Mouse (Mus musculus) liver, embryonic 16.5 days (tissue): ENCODE measurements at regions not wholly inside any gene's neighbourhood (a gene's known extent, or its start where the extent isn't known, plus 50 kb on each side); places are given as distances from the start of the nearest gene placed in this dataset.

Source experiments
- ATAC-seq: fragments of 200-750 bp; cut with Nextera tagmentation; 2 replicates; pipeline ENCODE4 v1.8.0; 2017; ENCODE audit warnings: low read depth, mild to moderate bottlenecking, moderate number of reproducible peaks, moderate library complexity
- H3K27ac ChIP-seq: fragments of 300-500 bp; sonication (generic); 2 replicates; pipeline ENCODE4 v1.5.1; 2014; ENCODE audit warnings: mild to moderate bottlenecking, low read length
- H3K27me3 ChIP-seq: fragments of 300-500 bp; sonication (generic); 2 replicates; pipeline ENCODE4 v1.6.1; 2014; ENCODE audit warnings: low read depth, low read length, mixed read lengths; ENCODE audit not compliant: control insufficient read depth, insufficient read depth
- H3K36me3 ChIP-seq: fragments of 300-500 bp; sonication (generic); 2 replicates; pipeline ENCODE4 v1.6.1; 2014; ENCODE audit warnings: mild to moderate bottlenecking; ENCODE audit not compliant: control insufficient read depth, insufficient read depth
- H3K4me1 ChIP-seq: fragments of 300-500 bp; sonication (generic); 2 replicates; pipeline ENCODE4 v1.6.1; 2014; ENCODE audit warnings: low read depth, low read length, mixed read lengths; ENCODE audit not compliant: control insufficient read depth
- H3K4me2 ChIP-seq: fragments of 300-500 bp; sonication (generic); 2 replicates; pipeline ENCODE4 v1.6.1; 2014; ENCODE audit warnings: low read depth, low read length, mixed read lengths
- H3K4me3 ChIP-seq: fragments of 300-500 bp; sonication (generic); 2 replicates; pipeline ENCODE4 v1.5.1; 2014; ENCODE audit warnings: low read depth, mild to moderate bottlenecking, low read length
- H3K9ac ChIP-seq: fragments of 300-500 bp; sonication (generic); 2 replicates; pipeline ENCODE4 v1.6.1; 2014; ENCODE audit warnings: low read depth, low read length
- H3K9me3 ChIP-seq: fragments of 300-500 bp; sonication (generic); replicated peaks from 2 replicates; pipeline ENCODE4 v1.6.1; 2016; ENCODE audit warnings: low read length; ENCODE audit not compliant: control insufficient read depth
- whole genome bisulfite sequencing: fragments of 180-500 bp; shearing (Covaris S2); extraction: QIAGEN DNeasy Blood & Tissue Kit; methylation state at CpG from one replicate; pipeline ENCODE4 v1.1.7; 2014; ENCODE audit not compliant: insufficient replicate concordance; 5-methylcytosine and 5-hydroxymethylcytosine counted together

GRCm38 (mm10) chr17:84030699-84031098 lies 157.0 kb downstream of the Zfp36l2 start:
- no peak for ATAC-seq
- Histone ChIP-seq H3K4me2 (no peak overlapping the region), H3K4me3 (no peak overlapping the region), H3K27me3 (no peaks in the 10 kb centered on the region), H3K9ac (no peak overlapping the region), H3K9me3 (no peaks in the 10 kb centered on the region), H3K4me1 (peaks cover 9% of the 10 kb centered on the region), H3K36me3 (no peaks in the 10 kb centered on the region), H3K27ac (no peak overlapping the region)
- 63% methylated on average over 5 of the region's 5 CpGs for WGBS

GRCm38 (mm10) chr17:84028157-84028970 lies 159.4 kb downstream of the Zfp36l2 start:
- Histone ChIP-seq H3K9me3 (0 out of 2 replicates have a peak, but pooled peaks cover 2% of the 10 kb centered on the region), H3K27me3 (no peaks in the 10 kb centered on the region), H3K4me1 (peaks cover 6% of the 10 kb centered on the region), H3K36me3 (no peaks in the 10 kb centered on the region), H3K9ac (no peak overlapping the region), H3K4me3 (no peak overlapping the region), H3K4me2 (peak overlapping the region; percentile 36), H3K27ac (no peak overlapping the region)
- peak; percentile 65 for ATAC-seq
- WGBS, result 17% methylated on average over 27 of the region's 27 CpGs

DNA sequence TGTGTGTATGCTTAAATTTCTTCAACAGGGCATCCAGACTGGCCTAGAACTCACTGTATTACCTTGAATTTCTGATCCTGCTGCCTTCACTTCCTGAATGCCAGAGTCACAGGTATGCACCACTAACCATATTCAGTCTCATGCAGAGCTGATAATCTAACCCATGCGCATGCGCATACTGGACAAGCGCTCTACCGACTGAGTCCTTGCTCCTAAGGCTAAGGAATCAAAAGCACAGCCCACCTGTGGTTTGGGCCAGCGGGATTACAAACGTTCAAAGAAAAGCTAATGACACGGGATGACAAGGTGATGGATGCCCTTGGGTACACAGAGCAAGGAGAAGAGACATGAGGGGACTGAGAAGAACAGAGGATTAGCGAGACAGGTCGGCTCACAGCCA lies 160.5 kb downstream of the Zfp36l2 start:
- no peak overlapping the region for H3K27ac ChIP-seq

DNA sequence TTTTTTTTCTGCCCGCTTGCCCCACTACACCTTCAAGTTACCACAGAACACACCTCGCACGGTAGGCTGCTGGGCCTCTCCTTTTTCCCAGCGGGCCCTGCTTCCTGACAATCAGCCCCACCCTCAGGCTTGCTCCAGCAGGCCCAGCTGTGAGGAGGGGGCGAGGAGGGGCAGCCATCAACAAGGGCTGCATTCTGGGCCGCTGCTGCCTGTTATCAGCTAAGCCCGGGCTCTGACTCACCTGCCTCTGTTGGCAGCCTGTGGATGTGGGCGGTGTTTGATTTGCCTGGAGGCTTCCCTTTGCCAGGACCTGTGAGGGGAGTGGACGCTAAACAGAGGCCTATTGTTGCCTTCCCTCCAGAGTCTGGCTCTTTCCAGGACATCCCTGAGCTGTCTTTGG lies 161.6 kb downstream of the Zfp36l2 start:
- Histone ChIP-seq H3K9me3 (0 out of 2 replicates have a peak, but pooled peaks cover 2% of the 10 kb centered on the region), H3K4me3 (no peak overlapping the region), H3K27me3 (no peaks in the 10 kb centered on the region), H3K36me3 (no peaks in the 10 kb centered on the region), H3K27ac (no peak overlapping the region), H3K4me2 (no peak overlapping the region), H3K9ac (no peak overlapping the region), H3K4me1 (peaks cover 6% of the 10 kb centered on the region)
- 10% methylated on average over 9 of the region's 9 CpGs for WGBS
- peak; percentile 65 for ATAC-seq

More for the DNA sequence above, 160.5 kb downstream of the Zfp36l2 start:
- no peak overlapping the region for H3K4me3 ChIP-seq
- no peak for ATAC-seq
- no peaks in the 10 kb centered on the region for H3K27me3 ChIP-seq
- H3K9ac ChIP-seq, result no peak overlapping the region
- H3K4me1 ChIP-seq, result peaks cover 6% of the 10 kb centered on the region
- 0 out of 2 replicates have a peak, but pooled peaks cover 2% of the 10 kb centered on the region for H3K9me3 ChIP-seq
- no peaks in the 10 kb centered on the region for H3K36me3 ChIP-seq
- no peak overlapping the region for H3K4me2 ChIP-seq
- WGBS, result 69% methylated on average over 9 of the region's 9 CpGs

- Histone ChIP-seq H3K9ac (no peak overlapping the region), H3K4me1 (peaks cover 2% of the 10 kb centered on the region; the same call in 1 of the 2 replicates), H3K4me3 (no peak overlapping the region), H3K27ac (no peak overlapping the region), H3K36me3 (no peaks in the 10 kb centered on the region), H3K4me2 (no peak overlapping the region), H3K27me3 (no peaks in the 10 kb centered on the region), H3K9me3 (0 out of 2 replicates have a peak, but pooled peaks cover 2% of the 10 kb centered on the region)
- WGBS, result 50% methylated on average over 7 of the region's 7 CpGs
- ATAC-seq, result no peak
Measured at GRCm38 (mm10) chr17:84022358-84022757, 165.4 kb downstream of the Zfp36l2 start.

DNA sequence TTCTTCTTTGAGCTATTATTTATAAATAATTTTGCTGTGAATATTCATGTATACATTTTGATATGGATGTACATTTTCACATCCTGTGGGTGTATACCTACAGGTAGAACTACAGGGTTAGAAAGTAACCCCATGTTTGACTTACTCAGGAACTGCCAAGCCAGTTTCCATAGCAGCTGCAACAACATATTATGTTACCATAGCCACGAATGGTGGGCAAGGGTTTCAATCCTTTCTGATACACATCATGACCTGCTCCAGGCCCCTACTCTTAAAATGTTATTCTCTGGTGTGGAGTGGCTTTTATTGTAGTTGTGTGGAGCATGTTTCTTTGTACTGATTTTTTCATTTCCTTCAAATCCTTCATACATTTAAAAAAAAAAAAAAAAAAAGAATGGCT lies 168.9 kb downstream of the Zfp36l2 start:
- no peaks in the 10 kb centered on the region for H3K9me3 ChIP-seq
- no peak overlapping the region for H3K27ac ChIP-seq
- no peaks in the 10 kb centered on the region for H3K36me3 ChIP-seq
- H3K4me3 ChIP-seq, result no peak overlapping the region
- H3K27me3 ChIP-seq, result no peaks in the 10 kb centered on the region
- no peak for ATAC-seq
- WGBS, result 48% methylated on average over 1 of the region's 1 CpGs
- H3K9ac ChIP-seq, result no peak overlapping the region
- no peaks in the 10 kb centered on the region for H3K4me1 ChIP-seq
- H3K4me2 ChIP-seq, result no peak overlapping the region

- ATAC-seq, result no peak
- Histone ChIP-seq H3K36me3 (no peaks in the 10 kb centered on the region), H3K9ac (no peak overlapping the region), H3K27me3 (no peaks in the 10 kb centered on the region), H3K4me2 (no peak overlapping the region), H3K4me3 (no peak overlapping the region), H3K27ac (no peak overlapping the region), H3K4me1 (no peaks in the 10 kb centered on the region), H3K9me3 (no peaks in the 10 kb centered on the region)
- 57% methylated on average over 4 of the region's 4 CpGs for WGBS
Measured at GRCm38 (mm10) chr17:84017891-84018290, 169.9 kb downstream of the Zfp36l2 start.

DNA sequence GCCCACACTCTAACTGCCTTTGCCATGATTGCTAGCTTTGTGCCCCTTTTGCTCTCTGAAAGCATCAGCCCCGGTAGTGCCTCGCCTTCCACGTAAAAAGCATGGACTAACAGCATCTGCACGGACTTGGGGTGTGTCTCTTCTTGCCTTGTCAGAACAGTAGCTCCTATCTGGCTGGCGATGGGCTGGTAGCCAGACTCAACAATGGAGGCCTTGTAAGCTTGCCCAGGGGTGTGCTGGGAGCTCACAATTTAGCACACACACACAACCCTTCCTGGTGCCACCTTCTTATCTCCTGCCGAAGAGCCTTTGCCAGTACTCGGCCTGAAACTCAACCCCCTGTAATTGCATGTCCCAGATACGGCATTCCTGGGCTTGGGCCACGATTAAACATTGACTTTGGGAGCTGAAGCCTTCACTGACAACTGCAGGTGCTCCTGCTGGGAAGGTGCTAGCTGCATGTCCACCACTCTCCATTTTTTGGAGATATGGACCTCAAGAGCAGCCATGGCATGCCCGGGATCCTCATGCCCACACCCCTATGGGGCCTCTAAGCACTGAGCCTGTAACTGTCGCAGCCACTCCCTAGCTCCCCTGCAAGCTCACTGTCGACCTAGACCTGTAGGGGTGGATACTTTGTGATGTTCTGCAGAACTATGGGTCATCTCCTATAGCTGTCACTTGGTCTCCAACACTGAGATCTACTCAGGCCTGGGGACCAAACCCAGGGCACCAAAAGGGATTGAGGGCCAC lies 166.7 kb upstream of the Haao start:
- ATAC-seq, result no peak; the same call in 1 of the 2 replicates
- H3K36me3 ChIP-seq, result no peaks in the 10 kb centered on the region
- H3K4me3 ChIP-seq, result no peak overlapping the region
- H3K27me3 ChIP-seq, result no peaks in the 10 kb centered on the region
- no peaks in the 10 kb centered on the region for H3K9me3 ChIP-seq
- no peaks in the 10 kb centered on the region for H3K4me1 ChIP-seq
- no peak overlapping the region for H3K4me2 ChIP-seq
- H3K9ac ChIP-seq, result no peak overlapping the region
- no peak overlapping the region for H3K27ac ChIP-seq
- WGBS, result 51% methylated on average over 12 of the region's 12 CpGs
